Mouse (Mus musculus): ENCODE data around the gene Hk2. TPM values are rescaled to one million over a fixed set of nuclear protein-coding genes. Genes with fewer than 3 reads are reported as not detected.

Hk2 gene
- polyA plus RNA-seq, 1 experiment from 2014 or later, result 3.3 TPM

- H3K27ac ChIP-seq (ENCODE audit: low read depth), result no peak overlapping the region
- TF ChIP-seq EP300 (IDR thresholded peaks at IDR 0.05; ENCODE audit: low read depth) (no peak), CTCF (IDR thresholded peaks at IDR 0.05; ENCODE audit: low read depth) (no peak)
- peaks cover 9% of the 10 kb centered on the region; the same call in 1 of the 2 replicates for H3K36me3 ChIP-seq (replicated peaks; ENCODE audit: insufficient read depth, low read length)
- no peak overlapping the region for H3K4me2 ChIP-seq (ENCODE audit: low read depth, low read length)
- ATAC-seq, result no peak
- H3K27me3 ChIP-seq (ENCODE audit: insufficient read depth, low read length), result no peaks in the 10 kb centered on the region
- no peak for DNase-seq
- 82% methylated on average over 7 of the region's 7 CpGs for whole genome bisulfite sequencing (ENCODE audit: insufficient replicate concordance)
- no peaks in the 10 kb centered on the region; the same call in 1 of the 2 replicates for H3K4me1 ChIP-seq (ENCODE audit: insufficient read depth)
- no peaks in the 10 kb centered on the region for H3K9me3 ChIP-seq (ENCODE audit: low read length)
- no peak overlapping the region for H3K9ac ChIP-seq (replicated peaks)
- H3K4me3 ChIP-seq (ENCODE audit: low read depth, low read length), result no peak overlapping the region
These were observed 22.5 kb downstream of the Hk2 start for GRCm38 (mm10) chr6:82751791-82752190.

GRCm38 (mm10) chr6:82751031-82751430, 23.2 kb downstream of the Hk2 start:
- H3K9ac ChIP-seq (replicated peaks), result no peak overlapping the region
- H3K27ac ChIP-seq (ENCODE audit: low read depth), result no peak overlapping the region
- DNase-seq, result no peak
- H3K4me1 ChIP-seq (ENCODE audit: insufficient read depth), result no peaks in the 10 kb centered on the region
- TF ChIP-seq CTCF (IDR thresholded peaks at IDR 0.05; ENCODE audit: low read depth), result no peak
- no peak for TF ChIP-seq EP300 (IDR thresholded peaks at IDR 0.05; ENCODE audit: low read depth)
- H3K4me3 ChIP-seq (ENCODE audit: low read depth, low read length), result no peak overlapping the region
- ATAC-seq, result no peak
- 67% methylated on average over 11 of the region's 11 CpGs for WGBS (ENCODE audit: insufficient replicate concordance)
- no peaks in the 10 kb centered on the region for H3K9me3 ChIP-seq (ENCODE audit: low read length)
- peaks cover 9% of the 10 kb centered on the region; the same call in 1 of the 2 replicates for H3K36me3 ChIP-seq (replicated peaks; ENCODE audit: insufficient read depth, low read length)
- H3K4me2 ChIP-seq (ENCODE audit: low read depth, low read length), result no peak overlapping the region
- H3K27me3 ChIP-seq (ENCODE audit: insufficient read depth, low read length), result no peaks in the 10 kb centered on the region

GRCm38 (mm10) chr6:82750063-82750462, 24.2 kb downstream of the Hk2 start:
- Histone ChIP-seq H3K4me2 (ENCODE audit: low read depth, low read length) (no peak overlapping the region), H3K9me3 (ENCODE audit: low read length) (no peaks in the 10 kb centered on the region), H3K36me3 (replicated peaks; ENCODE audit: insufficient read depth, low read length) (peaks cover 9% of the 10 kb centered on the region; the same call in 1 of the 2 replicates), H3K4me1 (ENCODE audit: insufficient read depth) (no peaks in the 10 kb centered on the region), H3K9ac (replicated peaks) (no peak overlapping the region), H3K27ac (ENCODE audit: low read depth) (no peak overlapping the region), H3K4me3 (ENCODE audit: low read depth, low read length) (no peak overlapping the region), H3K27me3 (ENCODE audit: insufficient read depth, low read length) (no peaks in the 10 kb centered on the region)
- DNase-seq (no peak), ATAC-seq (no peak)
- 58% methylated on average over 2 of the region's 2 CpGs for WGBS (ENCODE audit: insufficient replicate concordance)
- TF ChIP-seq CTCF (IDR thresholded peaks at IDR 0.05; ENCODE audit: low read depth) (peak; percentile 49), EP300 (IDR thresholded peaks at IDR 0.05; ENCODE audit: low read depth) (no peak)

- Histone ChIP-seq H3K27ac (ENCODE audit: low read depth) (no peak overlapping the region), H3K9ac (replicated peaks) (no peak overlapping the region), H3K9me3 (ENCODE audit: low read length) (no peaks in the 10 kb centered on the region), H3K36me3 (replicated peaks; ENCODE audit: insufficient read depth, low read length) (peaks cover 17% of the 10 kb centered on the region), H3K4me2 (ENCODE audit: low read depth, low read length) (no peak overlapping the region), H3K4me1 (ENCODE audit: insufficient read depth) (no peaks in the 10 kb centered on the region), H3K27me3 (ENCODE audit: insufficient read depth, low read length) (no peaks in the 10 kb centered on the region), H3K4me3 (ENCODE audit: low read depth, low read length) (no peak overlapping the region)
- 80% methylated on average over 9 of the region's 9 CpGs for WGBS (ENCODE audit: insufficient replicate concordance)
- no peak for DNase-seq
- ATAC-seq, result no peak
- no peak for TF ChIP-seq EP300 (IDR thresholded peaks at IDR 0.05; ENCODE audit: low read depth)
- TF ChIP-seq CTCF (IDR thresholded peaks at IDR 0.05; ENCODE audit: low read depth), result no peak
These were observed 26.1 kb downstream of the Hk2 start for GRCm38 (mm10) chr6:82748106-82748672.

GRCm38 (mm10) chr6:82747085-82747484, 27.2 kb downstream of the Hk2 start:
- no peak overlapping the region for H3K4me2 ChIP-seq (ENCODE audit: low read depth, low read length)
- no peaks in the 10 kb centered on the region for H3K4me1 ChIP-seq (ENCODE audit: insufficient read depth)
- H3K9me3 ChIP-seq (ENCODE audit: low read length), result no peaks in the 10 kb centered on the region
- H3K27me3 ChIP-seq (ENCODE audit: insufficient read depth, low read length), result no peaks in the 10 kb centered on the region
- no peak for TF ChIP-seq EP300 (IDR thresholded peaks at IDR 0.05; ENCODE audit: low read depth)
- DNase-seq (no peak), ATAC-seq (no peak)
- H3K9ac ChIP-seq (replicated peaks), result no peak overlapping the region
- 51% methylated on average over 5 of the region's 5 CpGs for WGBS (ENCODE audit: insufficient replicate concordance)
- H3K27ac ChIP-seq (ENCODE audit: low read depth), result no peak overlapping the region
- H3K36me3 ChIP-seq (replicated peaks; ENCODE audit: insufficient read depth, low read length), result peaks cover 24% of the 10 kb centered on the region
- H3K4me3 ChIP-seq (ENCODE audit: low read depth, low read length), result no peak overlapping the region

- ATAC-seq (no peak), DNase-seq (no peak)
- no peak overlapping the region for H3K27ac ChIP-seq (ENCODE audit: low read depth)
- WGBS (ENCODE audit: insufficient replicate concordance), result 76% methylated on average over 9 of the region's 9 CpGs
- H3K4me3 ChIP-seq (ENCODE audit: low read depth, low read length), result no peak overlapping the region
- H3K4me2 ChIP-seq (ENCODE audit: low read depth, low read length), result no peak overlapping the region
- H3K27me3 ChIP-seq (ENCODE audit: insufficient read depth, low read length), result no peaks in the 10 kb centered on the region
- H3K4me1 ChIP-seq (ENCODE audit: insufficient read depth), result peaks cover 8% of the 10 kb centered on the region
- H3K9me3 ChIP-seq (ENCODE audit: low read length), result no peaks in the 10 kb centered on the region
- H3K9ac ChIP-seq (replicated peaks), result no peak overlapping the region
- TF ChIP-seq CTCF (IDR thresholded peaks at IDR 0.05; ENCODE audit: low read depth) (no peak), EP300 (IDR thresholded peaks at IDR 0.05; ENCODE audit: low read depth) (no peak)
- H3K36me3 ChIP-seq (replicated peaks; ENCODE audit: insufficient read depth, low read length), result peaks cover 17% of the 10 kb centered on the region
These were observed 29.7 kb downstream of the Hk2 start for GRCm38 (mm10) chr6:82744553-82744952.
